Mouse (Mus musculus) layer of hippocampus, postnatal 10 days (tissue): Measurements from ENCODE around the gene Rad17. TPM values are rescaled to one million over a fixed set of nuclear protein-coding genes. Genes with fewer than 3 reads are reported as not detected.

Source experiments
- DNase-seq, 2 experiments: peaks; one replicate each; pipeline ENCODE4 v3.0.0; 2021; ENCODE audit warnings: low spot score in 2 of 2
- total RNA-seq, 2 experiments: library from RNA; stranded (reverse); gene quantifications; 2 replicates each; pipeline ENCODE4 v1.2.3; 2021

Gene Rad17
- total RNA-seq, 2 experiments from 2014 or later: 13.6 to 13.9 TPM

DNA sequence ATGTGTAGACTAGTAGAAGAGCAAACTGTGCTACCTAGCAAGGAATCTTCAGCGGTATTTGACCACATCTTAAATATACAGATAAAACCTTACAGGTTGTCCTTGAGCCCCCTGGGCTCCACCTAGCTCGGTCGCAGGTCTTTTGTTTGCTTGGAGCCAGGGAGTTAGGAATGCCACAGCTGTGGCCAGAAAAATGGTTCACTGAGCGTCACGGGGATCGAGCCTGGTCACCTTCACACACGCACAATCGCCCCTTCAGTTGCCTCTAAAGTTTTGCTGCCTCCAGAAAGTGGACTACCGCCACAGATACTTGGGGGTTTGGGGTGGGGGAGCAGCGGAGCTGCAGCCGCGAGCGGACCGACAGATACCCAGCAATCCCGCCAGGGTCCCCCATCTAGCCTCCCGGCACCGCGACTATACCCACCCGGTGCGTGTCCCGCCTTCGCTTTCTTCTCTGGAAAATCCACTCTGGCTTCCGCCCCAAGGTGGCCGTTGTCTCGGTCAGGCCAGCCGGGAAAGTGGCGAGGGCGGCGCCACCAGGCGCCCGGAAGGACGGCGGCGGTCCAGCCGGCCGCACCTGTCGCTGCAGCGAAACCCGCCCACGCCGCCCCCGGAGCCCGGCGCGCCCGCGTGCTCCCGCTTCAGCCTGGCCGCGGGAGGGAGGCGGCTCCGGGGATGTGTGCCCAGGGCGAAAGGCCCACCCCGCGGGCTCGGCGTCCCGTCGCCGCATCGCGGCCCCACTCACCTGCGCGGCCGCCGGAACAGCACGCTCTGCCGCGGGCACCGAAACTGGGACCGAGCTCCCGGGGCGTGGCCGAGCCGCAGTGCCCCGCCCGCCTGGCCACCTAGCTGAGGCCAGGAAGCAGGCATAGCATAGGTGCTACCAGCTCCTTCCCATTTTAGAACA lies 34.4 kb downstream of the Rad17 start, which contains the start of gene Marveld2:
Marveld2 (minus strand) TSS at position 791 of the 907 bp plus-strand sequence.
- DNase-seq: peak; percentile 20 to 42

DNA sequence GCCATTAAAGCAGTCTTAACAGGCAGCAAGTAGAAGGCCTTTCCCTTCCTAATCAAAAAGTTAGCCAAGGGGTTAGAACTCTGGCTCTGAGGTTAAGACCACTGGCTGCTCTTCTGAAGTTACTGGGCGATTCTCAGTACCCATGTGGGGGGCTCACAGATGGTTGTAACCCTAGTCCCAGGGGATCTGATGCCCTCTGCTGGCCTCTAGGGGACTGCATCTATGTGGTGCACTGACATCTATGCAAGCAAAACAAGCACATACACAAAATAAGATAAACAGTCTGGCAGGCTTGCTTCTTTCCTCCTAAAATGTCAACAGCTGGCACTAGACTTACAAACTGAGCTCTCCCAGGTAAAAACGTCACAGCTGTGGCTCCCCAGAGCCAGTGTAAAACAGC lies 37.9 kb downstream of the Rad17 start:
- DNase-seq: no peak

DNA sequence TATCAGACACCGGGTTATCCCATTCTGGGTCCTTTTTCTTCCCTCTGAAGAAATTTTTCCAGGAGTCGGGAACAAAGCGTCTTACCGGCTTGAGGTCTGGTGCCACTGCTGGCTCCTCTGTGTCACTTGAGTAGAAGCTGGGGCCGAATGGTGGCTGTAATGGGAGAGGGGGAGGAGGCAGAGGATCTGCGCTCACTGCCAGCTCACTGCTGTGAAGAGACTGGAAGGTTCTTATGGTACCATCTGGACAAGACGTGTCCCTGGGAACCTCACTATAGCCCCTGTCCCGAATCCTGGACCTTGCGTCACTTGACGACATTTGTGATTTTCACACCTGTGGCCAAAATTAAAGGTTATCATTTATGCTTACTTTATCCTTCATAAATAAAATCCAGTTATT lies 38.6 kb downstream of the Rad17 start:
- no peak for DNase-seq

DNA sequence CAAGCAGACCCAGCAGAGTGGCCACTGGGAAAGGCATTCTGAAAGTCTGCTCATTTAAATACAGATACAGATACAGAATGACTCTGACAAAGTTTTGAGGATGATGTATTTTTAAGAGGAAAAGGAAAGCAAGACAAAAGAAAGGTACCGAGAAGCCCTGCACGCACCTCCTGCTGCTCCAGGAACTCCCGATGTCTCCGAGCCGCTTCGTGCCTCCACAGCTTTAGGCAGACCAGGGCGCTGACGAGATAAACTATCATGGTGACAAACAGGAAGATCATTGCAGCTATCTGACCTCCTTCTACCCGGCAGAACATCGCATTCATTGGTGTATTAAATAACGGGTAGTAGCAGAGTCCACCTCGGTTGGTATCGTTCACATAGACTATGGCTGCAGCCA lies 39.6 kb downstream of the Rad17 start:
- no peak for DNase-seq

DNA sequence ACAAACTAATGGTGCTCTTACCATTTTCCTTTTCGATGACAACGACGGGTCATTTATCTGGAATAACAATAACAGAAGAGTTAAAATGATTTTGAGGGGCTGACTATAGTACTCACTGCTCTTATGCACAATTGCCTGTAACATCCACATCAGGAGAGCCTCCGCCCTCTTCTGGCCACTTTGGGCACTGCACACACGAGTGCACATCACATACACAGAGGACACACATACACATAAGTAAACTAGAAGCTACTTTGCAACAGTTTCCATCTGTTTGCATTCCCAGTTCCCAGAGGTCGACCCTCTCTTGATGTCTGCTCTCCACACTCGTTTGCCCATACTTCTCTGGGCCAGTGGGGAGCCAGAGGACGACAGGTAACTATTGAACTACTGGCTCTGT lies 43.1 kb downstream of the Rad17 start:
- no peak for DNase-seq

DNA sequence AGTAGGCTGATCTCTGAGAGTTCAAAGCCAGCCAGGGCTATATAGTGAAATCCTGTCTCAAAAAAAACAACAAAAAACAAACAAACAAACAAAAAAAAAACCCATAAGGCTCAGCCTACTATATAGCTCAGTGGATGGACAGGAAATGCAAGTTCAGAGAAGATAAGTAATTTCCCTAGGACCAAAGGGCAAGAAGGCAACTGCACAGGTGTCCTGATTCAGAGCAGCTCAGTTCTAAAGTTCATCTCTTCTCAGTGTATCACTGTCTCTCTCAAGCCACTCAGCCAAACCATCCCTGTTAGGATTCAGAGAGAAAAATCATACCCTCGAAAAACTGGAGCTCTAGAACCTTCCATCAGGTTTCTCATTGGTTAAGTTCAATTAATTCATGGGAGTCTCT lies 45.0 kb downstream of the Rad17 start:
- no peak for DNase-seq

DNA sequence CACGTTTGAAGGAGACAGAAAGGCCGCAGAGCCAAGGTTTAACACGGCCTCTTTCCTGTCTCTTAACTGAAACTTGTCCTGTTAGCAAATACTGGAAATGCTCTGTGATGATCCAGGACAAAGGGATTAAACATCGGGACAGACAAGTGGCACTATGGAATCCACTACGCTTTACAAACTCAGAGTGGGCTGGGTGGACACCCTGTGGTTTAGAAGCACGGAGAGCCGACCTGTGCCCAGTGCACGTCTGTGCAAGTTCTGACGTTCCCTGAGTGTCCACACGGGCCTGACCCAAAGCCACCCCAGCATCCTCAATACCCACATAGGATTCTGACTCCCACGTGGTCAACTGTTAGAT lies 47.1 kb downstream of the Rad17 start:
- DNase-seq: no peak

DNA sequence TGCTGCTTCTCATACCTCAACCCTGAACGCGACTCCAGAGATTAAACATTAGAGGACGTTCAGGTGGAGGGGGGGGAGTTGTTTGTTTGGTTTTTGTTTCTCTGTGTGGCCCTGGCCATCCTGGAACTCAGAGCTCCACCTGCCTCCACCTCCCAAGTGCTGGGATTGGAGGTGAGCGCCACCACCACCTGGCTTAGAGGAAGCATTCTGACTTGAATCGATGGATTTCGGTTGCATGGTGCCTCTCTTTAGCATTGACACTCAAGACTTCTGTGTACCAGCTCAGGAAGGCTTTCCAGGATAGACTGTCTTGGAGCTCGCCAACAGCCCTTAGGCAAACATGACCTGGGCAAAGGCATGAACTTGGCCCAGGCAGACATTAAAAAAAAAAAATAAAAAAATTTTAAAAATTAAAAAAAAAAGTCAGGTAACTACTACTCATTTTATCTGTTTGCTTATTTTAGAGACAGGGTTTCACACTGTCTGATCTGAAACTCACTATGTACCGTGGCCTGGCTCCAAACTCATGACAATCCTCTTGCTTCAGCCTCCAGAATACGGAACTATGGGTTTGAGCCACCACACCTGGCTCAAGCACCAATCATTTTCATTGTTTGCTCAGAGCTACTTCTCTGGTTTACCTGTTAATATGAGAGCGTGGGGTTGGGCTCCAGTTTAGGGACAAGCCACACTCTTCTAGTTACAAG lies 47.7 kb downstream of the Rad17 start:
- DNase-seq: no peak

DNA sequence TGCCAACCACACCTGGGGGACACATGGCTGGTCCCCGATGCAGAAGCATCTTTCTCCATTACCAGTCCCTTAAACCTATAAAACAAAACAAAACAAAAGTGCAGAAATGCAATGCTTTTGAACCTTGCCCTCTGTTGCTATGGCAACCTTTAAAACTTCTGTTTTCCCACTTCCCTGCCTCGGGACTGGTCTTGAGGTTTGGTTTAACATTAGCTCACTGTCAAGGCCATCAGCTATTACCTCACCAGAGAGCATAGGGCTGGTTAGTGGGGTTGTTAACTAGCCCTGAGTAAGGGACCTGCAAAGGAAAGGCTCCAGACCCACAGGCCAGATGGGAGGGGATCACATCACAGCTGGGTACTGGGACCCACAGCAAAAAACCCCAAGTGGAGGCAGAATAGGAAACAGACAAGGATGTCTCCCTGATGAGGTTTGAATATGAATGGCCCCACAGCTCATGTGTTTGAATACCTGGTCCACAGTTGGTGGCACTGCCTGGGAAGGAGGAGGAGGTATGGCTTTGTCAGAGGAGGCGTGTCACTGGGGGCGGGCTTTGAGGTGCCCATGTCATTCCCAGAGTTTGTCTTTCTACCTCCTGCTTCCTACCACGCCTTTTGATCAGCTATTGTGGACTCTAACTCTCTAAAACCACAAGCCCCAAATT lies 48.5 kb downstream of the Rad17 start:
- DNase-seq: no peak

DNA sequence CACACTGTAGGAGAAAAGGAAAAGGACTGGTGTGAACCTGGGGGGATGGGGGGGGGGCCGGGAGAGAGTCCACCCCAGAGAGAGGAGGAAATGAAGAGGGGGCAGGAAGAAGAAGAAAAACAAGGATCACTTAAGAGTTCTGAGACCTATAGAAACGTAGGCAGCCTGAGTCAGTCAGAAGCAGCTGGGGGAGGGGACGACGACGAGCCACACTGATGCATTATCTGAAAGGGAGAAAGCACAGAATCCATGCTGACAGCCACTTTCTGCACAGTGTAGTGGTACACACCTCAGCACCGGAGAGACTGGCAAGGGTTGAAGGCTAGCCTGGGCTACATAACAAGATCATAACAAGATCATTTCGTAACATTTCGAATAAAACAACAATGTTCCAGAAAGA lies 49.8 kb downstream of the Rad17 start:
- DNase-seq: no peak

DNA sequence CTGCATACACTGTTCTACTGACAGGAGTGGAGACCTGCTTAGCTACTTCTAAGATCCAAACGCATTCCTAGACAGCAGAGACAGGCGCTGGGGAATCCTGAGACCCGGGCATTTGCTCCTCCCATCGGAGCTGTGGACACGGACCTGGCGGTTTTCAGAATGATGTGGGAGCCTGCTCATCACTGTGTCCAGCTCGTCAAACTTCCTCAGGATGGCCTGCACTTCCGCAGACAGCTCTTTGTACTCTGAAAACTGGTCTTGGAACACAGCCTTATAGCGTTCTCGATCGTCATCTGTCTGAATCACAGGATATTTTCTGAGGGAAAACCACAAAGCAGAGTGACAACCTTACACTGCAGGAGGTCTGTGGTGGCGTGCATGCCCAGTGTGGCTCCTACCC lies 50.5 kb downstream of the Rad17 start:
- no peak for DNase-seq

DNA sequence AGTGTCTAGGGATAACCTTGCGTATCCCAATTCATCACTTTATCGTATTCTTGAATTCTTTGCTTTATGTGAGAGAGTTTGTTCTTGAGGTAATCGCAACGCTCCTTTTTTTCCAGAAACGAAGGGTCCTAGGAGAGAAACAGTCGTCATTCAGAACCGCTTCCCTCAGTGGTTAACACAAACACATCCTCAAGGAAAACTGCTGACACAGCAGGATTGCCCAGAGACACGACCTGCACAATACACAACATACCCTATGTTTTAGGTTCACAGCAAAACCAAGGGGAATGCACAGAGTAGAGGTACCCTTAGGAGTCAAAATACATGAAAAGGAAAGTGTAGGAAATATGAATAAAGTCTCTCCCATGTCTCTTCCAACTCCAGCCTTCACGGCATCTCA lies 53.6 kb downstream of the Rad17 start:
- DNase-seq: no peak

DNA sequence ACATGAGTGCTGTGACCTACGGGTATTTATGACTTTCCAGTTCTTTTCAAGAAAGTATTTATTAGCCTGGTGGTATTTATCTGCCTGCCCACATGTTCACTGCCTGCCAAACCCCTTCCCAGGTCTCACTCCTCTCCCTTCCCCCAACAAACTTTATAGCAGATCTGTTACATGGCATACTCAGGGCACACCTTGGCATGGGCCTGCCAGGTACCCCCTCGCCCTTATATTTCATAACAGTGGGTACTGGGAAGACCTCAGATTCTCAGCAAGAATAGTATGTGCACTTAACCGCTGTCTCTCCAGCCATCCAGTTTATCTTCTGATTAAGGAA lies 55.3 kb downstream of the Rad17 start:
- no peak for DNase-seq

DNA sequence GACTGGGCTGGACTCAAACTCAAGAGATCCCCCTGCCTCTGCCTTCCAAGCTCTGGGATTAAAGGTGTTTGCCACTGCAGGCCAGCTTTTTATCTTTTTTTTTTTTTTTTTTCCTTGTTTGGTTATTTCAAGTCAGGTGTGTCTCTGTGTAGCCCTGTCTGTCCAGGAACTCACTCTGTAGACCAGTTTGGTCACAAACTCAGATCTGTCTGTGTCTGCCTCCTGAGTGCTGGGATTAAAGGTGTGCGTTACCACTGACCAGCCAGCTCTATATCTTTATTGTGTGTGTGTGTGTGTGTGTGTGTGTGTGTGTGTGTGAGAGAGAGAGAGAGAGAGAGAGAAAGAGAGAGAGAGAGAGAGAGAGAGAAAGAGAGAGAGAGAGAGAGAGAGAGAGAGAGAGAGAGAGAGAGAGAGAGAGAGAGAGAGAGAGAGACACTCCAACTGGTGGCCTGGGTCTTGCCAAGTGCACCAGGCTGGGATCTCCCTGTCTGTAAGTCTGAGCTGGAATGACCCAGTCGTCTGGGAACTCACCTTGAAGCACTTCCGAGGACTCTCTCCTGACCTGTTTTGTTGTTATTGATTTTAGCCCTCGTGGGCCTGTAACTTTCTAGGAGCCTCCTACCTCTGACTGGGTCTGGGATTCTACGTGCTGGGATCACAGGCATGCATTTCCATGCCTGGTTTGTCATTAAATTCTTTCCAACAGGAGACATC lies 55.9 kb downstream of the Rad17 start:
- no peak for DNase-seq

DNA sequence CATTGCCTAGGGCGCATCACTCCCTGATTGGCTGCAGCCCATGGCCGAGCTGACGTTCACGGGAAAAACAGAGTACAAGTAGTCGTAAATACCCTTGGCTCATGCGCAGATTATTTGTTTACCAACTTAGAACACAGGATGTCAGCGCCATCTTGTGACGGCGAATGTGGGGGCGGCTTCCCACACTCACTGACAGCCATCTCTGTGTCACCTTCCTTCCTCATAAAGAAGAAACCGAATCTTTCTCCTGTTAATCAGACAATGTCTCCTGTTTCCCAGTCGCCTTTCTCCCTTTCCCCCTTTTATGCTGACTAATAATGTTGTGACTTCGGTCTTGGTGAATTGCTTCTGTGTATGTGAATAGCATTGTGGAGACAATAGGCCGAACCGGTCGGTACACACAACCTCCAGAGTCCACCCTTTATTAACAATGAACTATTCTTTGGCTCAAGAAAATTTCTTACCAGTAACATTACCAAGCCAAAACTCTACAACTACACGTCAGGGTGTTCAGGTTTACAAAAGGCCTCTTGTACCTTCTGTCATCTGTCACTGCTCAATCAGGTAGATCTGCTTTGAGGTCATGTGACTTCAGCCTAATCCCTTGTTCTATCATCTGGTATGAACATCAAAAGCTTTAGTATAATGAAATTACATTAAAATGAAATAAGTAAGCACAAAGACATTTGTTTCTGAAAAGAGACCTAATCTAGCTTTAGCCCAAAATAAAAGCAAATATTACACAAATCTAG lies 56.6 kb downstream of the Rad17 start:
- peak; percentile 16 to 37 for DNase-seq

DNA sequence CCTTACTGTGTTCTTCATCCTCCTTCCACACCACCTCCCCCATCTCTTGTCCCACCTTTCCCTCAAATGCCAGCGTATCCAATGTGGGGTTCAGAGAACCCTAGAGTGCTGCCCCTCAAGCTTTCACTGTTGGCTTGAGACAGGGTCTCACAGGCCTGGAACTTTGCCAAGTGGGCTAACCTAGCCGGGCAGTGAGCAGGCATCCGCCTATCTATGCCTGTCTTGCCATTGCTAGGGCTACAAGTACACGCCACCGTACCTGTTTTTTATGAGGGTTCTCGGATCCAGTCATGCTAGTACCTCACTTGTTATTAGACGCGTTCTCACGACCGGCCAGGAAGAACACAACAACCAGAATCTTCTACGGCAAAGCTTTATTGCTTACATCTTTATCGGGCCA lies 62.2 kb downstream of the Rad17 start:
- DNase-seq: no peak

DNA sequence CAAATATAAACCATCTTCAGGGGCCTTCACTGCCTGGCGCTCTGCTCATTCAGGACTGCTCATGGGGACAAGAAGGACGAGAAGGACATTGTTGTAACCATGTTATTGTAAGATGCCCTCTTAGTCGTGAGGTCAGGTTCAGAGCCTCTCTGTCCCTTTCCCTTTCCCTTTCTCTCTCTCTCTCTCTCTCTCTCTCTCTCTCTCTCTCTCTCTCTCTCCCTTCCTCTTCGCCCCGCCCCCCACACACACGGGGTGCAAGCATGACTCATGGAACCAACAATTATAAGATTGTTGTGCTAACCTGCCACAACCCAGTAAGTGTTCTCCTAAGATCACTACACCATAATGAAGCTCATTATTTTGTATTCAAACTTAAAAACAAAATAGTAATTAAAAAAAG lies 68.7 kb downstream of the Rad17 start:
- no peak for DNase-seq

DNA sequence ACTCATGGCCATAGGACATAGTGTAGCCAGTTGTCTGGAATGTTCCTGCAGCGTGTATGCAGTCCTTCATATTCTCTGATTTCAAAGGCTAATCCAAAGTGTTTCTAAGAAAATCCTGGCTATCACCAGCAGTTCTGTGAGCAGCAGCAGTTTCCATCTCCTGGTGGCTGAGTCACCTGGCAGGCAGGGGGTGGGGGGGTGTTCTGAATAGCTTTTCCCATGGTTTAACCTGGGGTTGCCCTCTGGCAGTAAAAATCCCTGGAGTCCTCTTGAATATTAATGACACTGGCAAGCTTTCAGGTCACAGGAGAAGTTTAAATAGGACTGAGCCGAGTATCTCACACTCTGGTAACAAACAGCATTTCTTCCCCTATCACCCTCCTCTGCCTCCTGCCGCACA lies 69.2 kb downstream of the Rad17 start:
- DNase-seq: no peak

DNA sequence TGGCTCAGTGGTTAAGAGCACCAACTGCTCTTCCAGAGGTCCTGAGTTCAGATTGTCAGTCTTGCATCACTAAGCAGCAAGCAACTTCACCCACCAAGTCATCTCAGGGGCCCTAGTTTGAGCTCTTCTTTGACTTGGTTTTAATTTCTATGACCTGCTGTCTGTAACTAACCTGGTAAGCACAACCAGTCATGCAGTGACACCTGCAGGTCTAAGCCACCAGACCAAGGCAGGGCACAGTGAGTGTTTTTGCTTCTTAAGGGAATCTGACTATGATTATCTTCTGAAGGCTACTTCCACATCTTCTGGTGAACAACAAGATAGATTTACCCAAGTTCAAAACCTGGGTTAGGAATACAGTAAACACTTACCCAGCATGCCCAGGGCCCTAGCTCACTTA lies 70.9 kb downstream of the Rad17 start:
- DNase-seq: no peak

DNA sequence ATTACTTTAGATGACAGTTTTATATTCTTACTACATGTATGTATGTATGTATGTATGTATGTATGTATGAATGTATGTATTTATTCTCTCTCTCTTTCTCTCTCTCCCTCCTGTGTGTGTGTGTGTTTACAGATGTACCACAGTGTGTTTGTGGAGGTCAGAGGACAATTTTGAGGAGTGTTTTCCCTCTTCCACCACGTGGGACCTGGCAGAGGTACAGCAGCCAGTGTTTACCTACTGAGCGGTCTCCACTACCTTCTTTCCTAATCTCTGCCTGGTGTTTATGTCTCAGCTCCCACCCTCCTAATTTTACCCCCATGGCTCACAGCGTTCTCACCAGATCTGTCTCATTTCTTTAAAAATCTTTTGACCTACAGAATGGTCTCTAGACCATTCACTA lies 71.6 kb downstream of the Rad17 start:
- no peak for DNase-seq

DNA sequence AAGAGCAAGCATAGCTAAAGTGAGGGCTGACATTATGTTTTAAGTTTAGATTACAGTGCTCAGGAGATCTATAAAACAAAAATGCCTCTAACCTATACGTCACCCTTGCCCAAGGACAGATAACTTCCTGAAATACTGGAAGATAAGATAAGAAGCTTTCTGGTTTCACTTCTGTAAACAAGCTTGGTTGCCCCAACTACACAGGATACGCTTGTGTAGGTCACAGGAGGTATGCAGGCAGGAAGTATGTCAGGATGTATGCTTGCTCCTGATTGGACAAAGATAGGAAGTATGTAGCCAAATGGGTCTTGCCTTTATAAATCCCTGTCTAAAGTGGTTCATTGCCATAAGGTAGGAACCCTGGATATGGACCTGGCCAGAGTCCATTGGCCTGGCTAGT lies 74.9 kb downstream of the Rad17 start:
- no peak for DNase-seq
